9 mouse cellular contexts compared by ENCODE assay signal in the genomic region with DNA sequence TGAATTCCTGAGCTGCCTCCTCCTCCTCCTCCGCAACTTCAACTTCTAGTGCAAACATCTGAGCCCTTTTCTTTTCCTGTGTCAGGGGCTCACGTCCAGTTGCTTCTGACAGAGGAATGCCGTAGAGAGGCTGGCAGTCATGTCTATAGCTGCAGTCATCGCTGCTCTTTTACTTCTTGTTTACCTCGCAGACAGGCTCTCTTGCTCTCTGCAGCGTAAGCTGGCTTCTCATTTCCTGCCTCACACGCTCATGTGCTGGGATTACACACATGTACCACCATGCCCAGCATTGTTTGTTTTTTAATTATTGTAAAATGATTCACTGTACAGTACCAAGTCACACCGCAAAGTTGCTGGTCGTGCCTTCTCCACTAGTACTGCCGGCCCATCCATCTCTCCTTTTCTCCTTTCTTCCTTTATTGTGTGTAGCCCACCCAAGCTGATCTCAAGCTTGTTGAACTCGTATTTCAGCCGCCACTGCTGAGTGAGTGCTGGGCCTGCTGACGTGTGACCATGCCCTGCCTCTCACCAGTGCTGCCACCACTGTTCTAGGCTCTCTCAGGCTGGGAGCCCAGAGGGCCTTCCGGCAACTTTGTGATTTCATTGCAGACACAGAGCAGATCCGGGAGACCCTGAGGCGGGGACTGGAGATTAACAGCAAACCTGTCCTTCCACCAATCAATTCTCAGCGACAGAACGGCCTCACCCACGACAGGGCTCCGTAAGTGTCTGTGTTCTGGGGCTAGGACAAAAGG. TPM values are rescaled to one million over a fixed set of nuclear protein-coding genes. Genes with fewer than 3 reads are reported as not detected.
DNase-seq lines count a peak whose midpoint lies in the region; ATAC-seq lines count a peak whose summit lies in the region.
"Had no signal": no experiment of that assay in that cellular context is flagged by ENCODE, and none has a peak within 500 bp of the region (broad histone marks: within the 10 kb centered on the region; RNA-seq: fewer than 3 reads in every experiment).

No protein-coding gene starts in this region.

- H3K9me3 ChIP-seq in heart, embryonic 11.5 days (replicated peaks; ENCODE audit: control insufficient read depth, low read length): no peaks in the 10 kb centered on the region
- H3K9me3 ChIP-seq in hindbrain, embryonic 15.5 days: no peaks in the 10 kb centered on the region

- H3K4me1 ChIP-seq in heart, embryonic 11.5 days (ENCODE audit: control insufficient read depth, insufficient read depth, low read length): peaks cover 74% of the 10 kb centered on the region
- peaks cover 30% of the 10 kb centered on the region for H3K4me1 ChIP-seq in hindbrain, embryonic 15.5 days (replicated peaks)

- H3K27ac ChIP-seq in heart, embryonic 11.5 days (ENCODE audit: low read depth, low read length): peak overlapping the region; percentile 94
- peak overlapping the region; percentile 62 for H3K27ac ChIP-seq in hindbrain, embryonic 15.5 days (replicated peaks)

- H3K27me3 ChIP-seq in heart, embryonic 11.5 days (ENCODE audit: control insufficient read depth, insufficient read depth, low read length): no peaks in the 10 kb centered on the region
- no peaks in the 10 kb centered on the region for H3K27me3 ChIP-seq in hindbrain, embryonic 15.5 days
- H3K27me3 ChIP-seq: CH12.LX had no signal

- H3K36me3 ChIP-seq in heart, embryonic 11.5 days (ENCODE audit: control insufficient read depth, insufficient read depth, low read length): peaks cover 4% of the 10 kb centered on the region; the same call in 1 of the 2 replicates
- no peaks in the 10 kb centered on the region for H3K36me3 ChIP-seq in hindbrain, embryonic 15.5 days

- no peak overlapping the region for H3K4me3 ChIP-seq in heart, embryonic 11.5 days (ENCODE audit: low read depth, low read length)
- H3K4me3 ChIP-seq in hindbrain, embryonic 15.5 days: no peak overlapping the region

- 30% methylated on average over 20 of the region's 20 CpGs for WGBS in heart, embryonic 11.5 days (ENCODE audit: insufficient replicate concordance)
- 65% methylated on average over 20 of the region's 20 CpGs for WGBS in hindbrain, embryonic 15.5 days

- peak overlapping the region; percentile 52 for H3K9ac ChIP-seq in heart, embryonic 11.5 days (ENCODE audit: low read depth, low read length)
- no peak overlapping the region; the same call in 1 of the 2 replicates for H3K9ac ChIP-seq in hindbrain, embryonic 15.5 days

- peak; percentile 27; the same call in 1 of the 2 replicates for ATAC-seq in heart, embryonic 11.5 days (replicated peaks; ENCODE audit: insufficient number of reproducible peaks, low FRiP score, low TSS enrichment)
- no peak for ATAC-seq in hindbrain, embryonic 15.5 days (ENCODE audit: low FRiP score, low read depth)
- ATAC-seq in frontal cortex, adult (ENCODE audit: low TSS enrichment): no peak
- no peak for ATAC-seq in megakaryocyte-erythroid progenitor cell, adult 5-6 weeks (replicated peaks; ENCODE audit: low FRiP score, low TSS enrichment, poor library complexity, severe bottlenecking)

- no peak for DNase-seq in heart, adult 8-10 months (ENCODE audit: low spot score)
- DNase-seq in B cell, adult 2 months: peak; percentile 27 to 32
- DNase-seq in lung, postnatal 36 days: peak; percentile 57
- no peak for DNase-seq in left cerebral cortex, adult 9 months (ENCODE audit: low spot score in 2 of 2)

- H3K4me2 ChIP-seq in heart, embryonic 11.5 days: peak overlapping the region; percentile 23
- no peak overlapping the region for H3K4me2 ChIP-seq in hindbrain, embryonic 15.5 days

RNA-seq across cellular contexts. Expression of a gene that starts 47.2 kb away (rescaled TPM):
- 18.0 and 18.6 TPM in 2 replicates for polyA plus RNA-seq in heart, embryonic 11.5 days (2014; fragmentation: Nextera tagmentation; extraction: Ambion mirVana)
- 10 to 100 TPM; 31.5 to 38.8 (median 37.6) TPM for total RNA-seq in heart, adult 8-10 months (2022)
- polyA plus RNA-seq in hindbrain, embryonic 15.5 days (2015; fragmentation: Nextera tagmentation; extraction: Ambion mirVana): 27.8 and 31.9 TPM in 2 replicates
- total RNA-seq in megakaryocyte-erythroid progenitor cell, adult 5-6 weeks (2014; fragmentation: Nextera tagmentation): 20.8 and 22.3 TPM in 2 replicates
- 9.9 and 18.2 TPM in 2 replicates for total RNA-seq in megakaryocyte-erythroid progenitor cell, adult 5-6 weeks (2017)

RNA-seq across cellular contexts. Expression of a gene that starts 57.6 kb away (rescaled TPM):
- polyA plus RNA-seq in heart, embryonic 11.5 days (2014; fragmentation: Nextera tagmentation; extraction: Ambion mirVana): 21.5 and 24.4 TPM in 2 replicates
- 10 to 100 TPM; 11.7 to 13.0 (median 12.1) TPM for total RNA-seq in heart, adult 8-10 months (2022)
- 23.4 and 24.7 TPM in 2 replicates for polyA plus RNA-seq in hindbrain, embryonic 15.5 days (2015; fragmentation: Nextera tagmentation; extraction: Ambion mirVana)
- 16.3 and 19.9 TPM in 2 replicates for total RNA-seq in megakaryocyte-erythroid progenitor cell, adult 5-6 weeks (2014; fragmentation: Nextera tagmentation)
- total RNA-seq in megakaryocyte-erythroid progenitor cell, adult 5-6 weeks (2017): 4.5 and 7.4 TPM in 2 replicates

RNA-seq across cellular contexts. Expression of a gene that starts 58.8 kb away (rescaled TPM):
- polyA plus RNA-seq in heart, embryonic 11.5 days (2014; fragmentation: Nextera tagmentation; extraction: Ambion mirVana): 112 and 130 TPM in 2 replicates
- total RNA-seq in heart, adult 8-10 months (2022): 10 to 100 TPM; 86.7 to 93.0 (median 89.0) TPM
- polyA plus RNA-seq in hindbrain, embryonic 15.5 days (2015; fragmentation: Nextera tagmentation; extraction: Ambion mirVana): 329 and 338 TPM in 2 replicates
- 86.5 and 93.6 TPM in 2 replicates for total RNA-seq in megakaryocyte-erythroid progenitor cell, adult 5-6 weeks (2014; fragmentation: Nextera tagmentation)
- total RNA-seq in megakaryocyte-erythroid progenitor cell, adult 5-6 weeks (2017): 67.5 and 90.5 TPM in 2 replicates

Comparison
In these comparisons a context has a peak if more than half of its experiments do, and no peak if none do; other contexts are left out.
1. DNase-seq: peak in B cell, adult 2 months (2 of 2) and lung, postnatal 36 days (single experiment); none in heart, adult 8-10 months (single experiment) and left cerebral cortex, adult 9 months (0 of 2).